Mouse (Mus musculus): ENCODE results near the gene Acvr1b.

GRCm38 (mm10) chr15:101140587-101140986, 33.3 kb upstream of the Acvr1b start:
- TF ChIP-seq POLR2A (IDR thresholded peaks at IDR 0.05; ENCODE audit: borderline replicate concordance, insufficient read depth, low read length) (no peak), CTCF (IDR thresholded peaks at IDR 0.05; ENCODE audit: borderline replicate concordance, insufficient read depth, low read depth, low read length) (no peak)
